Mouse (Mus musculus): ENCODE results near the gene Arhgap20.

GRCm38 (mm10) chr9:51837716-51838115, 72.6 kb downstream of the Arhgap20 start:
- TF ChIP-seq CTCF (IDR thresholded peaks at IDR 0.05; ENCODE audit: insufficient read depth, low read length) (no peak), POLR2A (IDR thresholded peaks at IDR 0.05; ENCODE audit: borderline replicate concordance, extremely low read depth, low read depth, low read length) (no peak)

All from lung, adult 2 months (tissue).